Mouse (Mus musculus) c-Kit-negative CD71-positive TER-119-positive erythroid progenitor cells, embryonic 14.5 days (primary cell): ENCODE measurements at regions not wholly inside any gene's neighbourhood (a gene's known extent, or its start where the extent isn't known, plus 50 kb on each side); places are given as distances from the start of the nearest gene placed in this dataset.
"Not testable (repeated sequence)": the region's sequence is repeated elsewhere in the genome, so short reads cannot be mapped to it uniquely, and the experiment has no call there.

ENCODE experiments used
- DNase-seq: peaks from one replicate; pipeline ENCODE4 v3.0.0-alpha.2; 2013; ENCODE audit warnings: low read depth, low spot score

GRCm38 (mm10) chr8:89565147-89565826 is 521.3 kb upstream of the Sall1 start:
- no peak for DNase-seq

DNA sequence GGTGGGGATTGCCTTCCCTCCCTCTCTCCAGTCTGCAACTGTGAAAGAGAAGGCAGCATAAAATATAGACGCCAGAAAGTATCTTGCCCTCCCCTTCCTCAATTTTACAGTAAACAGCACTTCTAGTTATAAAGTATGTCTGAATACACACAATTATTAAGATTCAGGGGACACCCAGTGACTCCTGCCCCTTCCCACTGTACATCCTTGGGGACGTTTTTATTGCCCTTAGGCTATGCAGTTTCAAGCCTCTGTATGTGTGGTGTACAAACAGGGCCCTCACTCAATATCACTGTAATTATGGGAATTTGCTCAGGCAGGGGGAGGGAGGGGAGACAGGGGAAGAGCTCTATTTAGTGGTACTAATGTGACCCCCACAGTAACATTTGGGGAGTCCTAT is 519.6 kb upstream of the Sall1 start:
- DNase-seq = no peak

DNA sequence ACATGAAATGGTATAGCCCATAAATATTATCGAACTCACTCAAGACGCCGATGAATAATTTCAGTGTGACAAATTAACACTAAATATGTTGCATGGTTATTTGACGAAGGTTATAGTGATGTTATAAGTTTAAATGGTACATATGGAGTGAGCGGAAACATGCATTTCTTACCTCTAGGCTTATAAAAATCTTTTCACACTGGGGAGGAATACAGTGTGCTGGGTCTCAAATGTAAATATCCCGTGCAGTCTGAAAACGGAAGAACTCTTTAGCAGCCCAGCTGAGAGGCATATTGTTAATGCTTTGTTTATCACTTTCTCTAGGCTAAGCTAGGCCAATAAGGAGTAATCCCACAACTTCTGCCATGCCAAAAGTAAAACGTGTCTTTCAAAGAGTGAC is 518.6 kb upstream of the Sall1 start:
- no peak for DNase-seq

GRCm38 (mm10) chr8:89541231-89541630 is 497.3 kb upstream of the Sall1 start:
- no peak for DNase-seq

DNA sequence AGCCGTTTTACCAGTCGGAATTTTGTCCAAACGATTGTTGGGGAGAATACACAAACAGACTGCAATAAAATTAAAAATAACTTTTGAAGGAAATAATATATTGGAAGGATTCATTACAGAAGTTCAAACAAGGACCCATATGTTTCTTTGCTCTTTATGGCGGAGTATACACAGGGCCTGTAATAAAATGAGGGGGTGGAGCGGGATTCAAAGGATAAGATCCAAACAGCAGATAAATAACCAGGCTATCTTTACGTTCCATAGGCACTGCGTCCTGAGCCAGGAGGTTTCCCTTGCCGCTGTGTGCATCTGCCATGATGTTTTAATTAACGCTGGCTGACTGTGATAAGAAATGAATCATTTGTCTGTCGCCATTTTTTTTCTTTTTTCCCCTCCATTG is 490.6 kb upstream of the Sall1 start:
- DNase-seq = no peak

- DNase-seq = no peak
Observed at GRCm38 (mm10) chr8:89525041-89525440, 481.1 kb upstream of the Sall1 start.

- DNase-seq = no peak
Observed at GRCm38 (mm10) chr8:89523336-89523735, 479.4 kb upstream of the Sall1 start.

GRCm38 (mm10) chr8:89516602-89517001 is 472.6 kb upstream of the Sall1 start:
- DNase-seq = no peak

DNA sequence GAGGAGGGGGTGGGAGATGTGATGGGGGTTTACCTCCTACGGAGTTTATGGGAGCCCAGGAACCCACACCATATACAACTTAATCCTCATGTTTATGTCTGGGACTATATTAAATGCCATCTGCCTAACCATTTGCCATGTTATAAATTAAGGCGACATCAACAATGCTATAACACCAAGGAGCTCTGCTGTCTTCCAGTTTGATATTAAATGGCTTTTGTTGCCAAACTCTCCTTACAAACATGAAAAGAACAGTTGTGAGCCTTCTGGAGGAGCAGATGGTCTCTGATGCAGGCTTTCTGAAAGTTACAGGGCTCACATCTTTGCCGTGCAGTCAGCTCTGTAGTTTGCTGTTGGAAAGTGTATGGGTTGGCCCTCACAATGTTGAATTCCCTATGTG is 470.3 kb upstream of the Sall1 start:
- no peak for DNase-seq

DNA sequence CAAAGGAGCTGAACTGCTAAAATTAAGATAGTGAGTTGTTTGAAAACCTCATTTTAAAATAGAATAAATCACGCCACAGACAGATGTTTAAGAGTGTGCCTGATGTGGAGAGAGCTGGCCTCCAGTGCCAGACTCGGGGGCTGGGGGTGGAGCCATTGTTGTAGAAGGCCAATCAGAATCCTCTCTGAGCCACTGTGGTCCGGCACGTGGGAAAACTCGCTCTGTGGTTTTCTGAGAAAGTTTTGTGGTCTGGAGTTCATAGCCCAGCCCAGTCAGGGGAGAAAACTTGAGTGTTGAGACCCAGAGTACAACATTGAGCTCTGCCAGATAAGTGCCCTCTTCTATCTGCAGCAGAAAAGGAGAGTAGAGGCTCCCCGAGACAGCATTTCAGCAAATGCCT is 463.7 kb upstream of the Sall1 start:
- no peak for DNase-seq

DNA sequence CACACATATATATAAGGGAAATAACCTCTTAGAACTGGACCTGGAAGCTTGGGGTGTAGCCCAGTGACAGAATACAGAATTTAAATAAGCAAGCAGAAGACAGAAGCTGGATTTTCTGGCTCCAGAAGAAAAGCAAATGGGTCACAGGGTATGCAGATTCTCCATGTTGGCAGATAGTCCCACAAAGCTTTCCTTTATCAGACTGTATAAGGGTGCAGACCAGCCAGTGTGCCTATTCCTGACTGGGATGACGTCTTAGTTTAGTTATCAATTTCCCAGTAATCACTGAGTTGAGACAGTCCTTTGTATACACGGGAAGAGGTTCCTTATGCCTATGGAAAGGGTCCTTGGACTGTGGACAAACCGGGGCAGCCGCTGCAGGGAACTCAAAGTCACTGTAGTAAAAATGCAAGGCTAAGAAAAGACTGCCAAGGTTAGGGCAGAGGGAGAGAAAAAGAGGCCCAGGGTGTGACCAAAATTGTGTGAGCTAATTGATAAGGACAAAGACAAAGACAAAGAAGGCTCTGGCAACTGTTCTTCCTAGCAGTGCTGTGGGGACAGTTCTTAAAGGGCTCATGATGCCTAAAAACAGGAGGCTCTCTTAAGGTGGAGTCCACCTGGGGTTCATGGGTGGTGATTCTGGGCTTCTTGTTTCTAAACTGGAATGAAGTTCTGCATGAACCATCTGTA is 459.7 kb upstream of the Sall1 start:
- DNase-seq = no peak

- DNase-seq = no peak
Observed at GRCm38 (mm10) chr8:89503030-89503429, 459.1 kb upstream of the Sall1 start.

- no peak for DNase-seq
Observed at GRCm38 (mm10) chr8:89501756-89502155, 457.8 kb upstream of the Sall1 start.

DNA sequence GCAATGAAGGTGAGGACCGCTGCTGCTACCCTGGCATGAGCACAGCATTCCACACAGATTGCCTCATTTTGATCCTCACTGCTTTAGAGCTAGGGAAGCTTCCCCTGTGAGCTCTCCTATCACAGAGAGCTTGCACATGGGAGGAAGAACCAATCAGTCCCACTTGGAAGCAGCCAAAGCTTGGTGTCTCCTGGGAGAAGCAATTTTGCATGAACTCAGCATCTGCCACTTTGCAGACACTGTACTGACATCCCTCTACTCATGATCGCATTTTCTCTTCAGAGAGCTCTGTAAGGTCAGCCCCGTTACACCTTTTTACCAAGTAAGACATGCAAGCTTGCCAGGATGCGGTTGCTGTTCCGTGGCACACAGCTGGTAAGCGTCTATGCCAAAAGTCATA is 455.9 kb upstream of the Sall1 start:
- no peak for DNase-seq

DNA sequence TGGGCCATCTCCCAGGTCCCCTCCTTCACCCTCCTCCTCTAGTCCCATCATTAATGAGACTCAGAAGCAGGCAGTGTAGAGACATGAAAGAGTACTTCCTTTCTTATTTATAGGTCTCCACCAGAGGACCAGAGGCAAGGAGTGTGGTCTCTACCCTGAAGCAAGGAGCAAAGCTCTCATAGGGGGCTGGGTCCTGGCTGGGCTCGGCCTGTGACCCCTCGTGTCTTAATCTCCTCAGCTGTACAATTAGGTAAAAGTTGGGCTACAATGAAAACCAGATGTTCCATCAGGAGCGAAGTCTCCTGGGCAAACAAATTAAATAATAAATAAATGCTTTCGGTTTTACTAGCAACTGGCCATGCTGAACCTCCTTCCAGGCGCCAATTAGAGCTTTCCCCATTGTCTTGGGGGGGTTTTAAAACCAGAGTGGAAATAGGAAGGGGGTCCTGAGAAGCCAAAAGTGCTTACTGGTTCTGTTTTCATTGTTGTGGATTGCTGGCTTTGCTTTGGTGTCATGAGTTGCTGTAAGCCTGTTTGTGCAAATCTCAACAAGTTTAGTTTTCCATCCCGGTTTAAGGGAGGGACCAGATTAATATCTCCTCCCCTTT is 454.2 kb upstream of the Sall1 start:
- DNase-seq = no peak

GRCm38 (mm10) chr8:89492336-89492735 is 448.4 kb upstream of the Sall1 start:
- DNase-seq = no peak

GRCm38 (mm10) chr8:89482481-89482880 is 438.5 kb upstream of the Sall1 start:
- DNase-seq = not testable (repeated sequence)

GRCm38 (mm10) chr8:89476930-89477329 is 433.0 kb upstream of the Sall1 start:
- DNase-seq = no peak

DNA sequence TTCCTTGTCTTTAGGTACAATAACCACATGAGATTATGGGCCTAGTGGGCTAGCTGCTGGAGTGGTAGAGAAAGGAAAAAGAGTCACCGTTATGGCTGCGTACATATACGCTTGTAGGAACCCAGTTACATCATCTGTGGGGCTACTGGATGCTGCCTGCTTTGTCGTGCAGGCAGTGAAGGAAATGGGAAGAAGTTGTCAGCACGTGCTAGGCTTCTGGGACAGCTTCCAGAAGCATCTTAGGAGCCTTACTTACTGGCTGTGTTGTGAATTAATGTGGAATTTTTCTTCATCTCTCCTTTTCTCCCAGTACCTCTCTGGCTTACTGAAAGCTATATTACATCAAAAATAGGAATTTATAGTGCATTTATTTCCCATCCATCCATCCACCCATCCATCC is 427.2 kb upstream of the Sall1 start:
- DNase-seq = no peak

DNA sequence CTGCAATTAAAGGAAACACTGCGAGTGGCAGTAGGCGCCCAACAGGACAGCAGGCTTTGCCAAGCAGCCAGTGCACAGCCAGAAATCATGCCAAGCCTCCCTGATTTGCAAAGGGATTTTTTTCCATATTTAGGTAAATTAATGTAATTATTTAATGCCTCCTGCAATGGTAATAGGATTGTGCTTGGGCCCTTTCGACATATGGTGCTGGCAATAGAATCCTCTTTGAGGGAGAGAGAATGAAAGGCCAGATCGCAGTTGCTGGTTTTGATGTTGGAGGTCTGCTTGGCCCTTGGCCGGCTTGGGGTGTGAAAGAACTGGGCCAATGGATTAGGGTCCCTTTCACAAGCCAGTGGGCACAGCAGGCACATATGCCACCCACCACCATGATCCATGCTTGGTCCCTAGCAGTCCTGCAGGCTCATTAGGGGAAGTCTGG is 424.8 kb upstream of the Sall1 start:
- DNase-seq = no peak

DNA sequence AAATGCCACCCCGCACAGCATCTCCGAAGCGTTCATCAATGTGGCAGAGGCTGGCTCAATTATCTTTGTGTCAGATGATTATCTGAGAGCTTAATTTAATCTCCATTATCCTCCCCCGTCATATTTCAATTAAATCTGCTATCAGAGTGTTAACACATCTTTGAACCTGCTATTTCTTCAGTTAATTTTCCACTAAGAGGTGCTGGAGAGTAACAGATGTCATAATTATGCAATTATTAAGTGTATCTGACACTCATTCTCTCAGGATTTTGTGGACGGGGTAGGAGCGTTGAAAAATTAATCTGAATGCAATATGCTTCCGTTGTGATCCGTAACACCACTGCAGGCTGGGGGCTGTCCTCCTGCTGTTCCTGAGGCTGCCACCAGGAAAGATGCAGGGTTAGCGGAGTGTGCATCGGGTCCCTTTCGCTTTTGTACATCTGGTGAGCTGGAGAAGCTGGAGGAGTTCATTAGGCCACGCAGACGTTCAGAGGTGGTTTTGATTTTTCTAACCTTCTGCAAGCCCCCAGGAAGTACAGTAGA is 421.3 kb upstream of the Sall1 start:
- no peak for DNase-seq

DNA sequence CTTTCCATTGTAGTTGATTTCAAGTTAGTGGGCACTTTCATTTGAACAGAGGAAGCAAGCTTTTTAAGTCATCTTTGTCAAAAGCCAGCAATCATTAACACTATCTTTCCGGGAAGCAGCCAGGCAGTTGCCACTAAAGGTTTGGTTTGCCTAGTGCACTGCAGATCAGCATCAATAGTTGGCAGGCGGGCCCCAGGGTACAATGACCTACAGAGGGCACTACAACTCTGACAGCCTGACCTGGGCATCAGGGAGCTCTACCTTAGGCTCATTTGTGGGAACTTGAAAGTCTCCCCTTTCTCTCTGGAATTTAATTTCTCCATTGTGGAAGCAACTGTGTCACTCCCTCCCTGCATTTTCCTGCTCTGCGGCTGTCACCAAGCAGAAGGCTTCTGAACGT is 412.6 kb upstream of the Sall1 start:
- no peak for DNase-seq

DNA sequence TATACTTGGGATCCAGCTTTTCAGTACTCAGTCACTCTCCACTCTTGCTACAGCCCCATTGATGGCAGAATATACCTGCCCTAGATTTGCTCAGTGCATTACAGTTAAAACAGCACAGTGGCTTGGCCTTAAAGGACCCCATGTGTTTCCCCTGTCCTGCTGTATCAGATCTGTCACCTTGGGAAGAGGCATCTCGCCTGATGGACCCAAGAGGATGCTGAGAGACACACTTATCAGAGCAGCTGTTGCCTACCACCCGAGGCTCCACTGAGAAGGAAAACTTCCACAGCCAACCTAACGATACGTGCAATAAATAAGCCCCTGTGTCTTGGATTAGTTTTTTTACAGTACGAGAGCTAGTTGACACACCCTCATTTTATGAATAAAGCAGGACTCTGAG is 411.8 kb upstream of the Sall1 start:
- no peak for DNase-seq
